Mouse (Mus musculus) kidney, postnatal 14 days (tissue): Measurements from ENCODE around the gene Sgk1.

Experiments
- DNase-seq: peaks from one replicate; pipeline ENCODE4 v3.0.0; 2022; ENCODE audit warnings: mixed read lengths

Sgk1 gene

GRCm38 (mm10) chr10:21918016-21918749, 36.2 kb downstream of the Sgk1 start:
- no peak for DNase-seq

- no peak for DNase-seq
Measured at GRCm38 (mm10) chr10:21918750-21919145, 36.8 kb downstream of the Sgk1 start.

GRCm38 (mm10) chr10:21920611-21921010, 38.6 kb downstream of the Sgk1 start:
- DNase-seq, result no peak

- DNase-seq, result peak; percentile 57
Measured at GRCm38 (mm10) chr10:21922716-21923350, 40.8 kb downstream of the Sgk1 start.

- DNase-seq, result peak; percentile 61
Measured at GRCm38 (mm10) chr10:21923495-21923952, 41.5 kb downstream of the Sgk1 start.

GRCm38 (mm10) chr10:21924051-21924720, 42.2 kb downstream of the Sgk1 start:
- DNase-seq, result no peak

GRCm38 (mm10) chr10:21926941-21927340, 45.0 kb downstream of the Sgk1 start:
- no peak for DNase-seq

- no peak for DNase-seq
Measured at GRCm38 (mm10) chr10:21930781-21931380, 48.9 kb downstream of the Sgk1 start.

GRCm38 (mm10) chr10:21932791-21933190, 50.8 kb downstream of the Sgk1 start:
- DNase-seq, result no peak

GRCm38 (mm10) chr10:21934826-21935225, 52.8 kb downstream of the Sgk1 start:
- no peak for DNase-seq

- peak; percentile 21 for DNase-seq
Measured at GRCm38 (mm10) chr10:21936513-21937221, 54.7 kb downstream of the Sgk1 start.

- DNase-seq, result peak; percentile 74
Measured at GRCm38 (mm10) chr10:21937222-21937605, 55.2 kb downstream of the Sgk1 start.

- no peak for DNase-seq
Measured at GRCm38 (mm10) chr10:21938166-21938565, 56.2 kb downstream of the Sgk1 start.

GRCm38 (mm10) chr10:21941235-21941634, 59.3 kb downstream of the Sgk1 start:
- DNase-seq, result no peak

- DNase-seq, result no peak
Measured at GRCm38 (mm10) chr10:21943145-21943700, 61.2 kb downstream of the Sgk1 start.

- DNase-seq, result no peak
Measured at GRCm38 (mm10) chr10:21945195-21945594, 63.2 kb downstream of the Sgk1 start.

GRCm38 (mm10) chr10:21946751-21947351, 64.9 kb downstream of the Sgk1 start:
- no peak for DNase-seq

- no peak for DNase-seq
Measured at GRCm38 (mm10) chr10:21952520-21952919, 70.5 kb downstream of the Sgk1 start.

- no peak for DNase-seq
Measured at GRCm38 (mm10) chr10:21961111-21961510, 79.1 kb downstream of the Sgk1 start.

GRCm38 (mm10) chr10:21963005-21963404, 81.0 kb downstream of the Sgk1 start:
- DNase-seq, result peak; percentile 27

- no peak for DNase-seq
Measured at GRCm38 (mm10) chr10:21973676-21974075, 91.7 kb downstream of the Sgk1 start.

GRCm38 (mm10) chr10:21974801-21975200, 92.8 kb downstream of the Sgk1 start:
- DNase-seq, result no peak
